Mouse (Mus musculus): ENCODE results near the gene Fn3krp. TPM values are rescaled to one million over a fixed set of nuclear protein-coding genes. Genes with fewer than 3 reads are reported as not detected.
A peak's percentile ranks its signal among the peaks of the same experiment; 100 is the strongest.

Gene Fn3krp
- polyA plus RNA-seq, 1 experiment from 2014 or later, result 9.4 TPM

- no peak for ATAC-seq (ENCODE audit: insufficient read depth, low FRiP score)
- 0 out of 2 replicates have a peak, but pooled peaks cover 3% of the 10 kb centered on the region for H3K4me1 ChIP-seq (ENCODE audit: control insufficient read depth, insufficient read depth, low read length)
- H3K4me2 ChIP-seq (ENCODE audit: low read depth, low read length), result no peak overlapping the region
- H3K36me3 ChIP-seq (ENCODE audit: control insufficient read depth, insufficient read depth, low read length), result no peaks in the 10 kb centered on the region
- no peak overlapping the region for H3K9ac ChIP-seq (ENCODE audit: low read length)
- H3K27me3 ChIP-seq (ENCODE audit: control insufficient read depth, insufficient read depth, low read length), result no peaks in the 10 kb centered on the region
- H3K9me3 ChIP-seq (replicated peaks; ENCODE audit: control insufficient read depth, low read length), result no peaks in the 10 kb centered on the region
- no peak overlapping the region for H3K4me3 ChIP-seq (replicated peaks; ENCODE audit: low read length)
- no peak overlapping the region for H3K27ac ChIP-seq (ENCODE audit: low read length)
- 55% methylated on average over 3 of the region's 3 CpGs for whole genome bisulfite sequencing
Observed at GRCm38 (mm10) chr11:121407366-121408155, 13.6 kb upstream of the Fn3krp start.

GRCm38 (mm10) chr11:121414762-121415161 is 6.4 kb upstream of the Fn3krp start:
- H3K27ac ChIP-seq (ENCODE audit: low read length), result no peak overlapping the region
- H3K4me2 ChIP-seq (ENCODE audit: low read depth, low read length), result no peak overlapping the region
- no peaks in the 10 kb centered on the region for H3K9me3 ChIP-seq (replicated peaks; ENCODE audit: control insufficient read depth, low read length)
- 79% methylated on average over 5 of the region's 5 CpGs for WGBS
- H3K9ac ChIP-seq (ENCODE audit: low read length), result no peak overlapping the region
- H3K36me3 ChIP-seq (ENCODE audit: control insufficient read depth, insufficient read depth, low read length), result no peaks in the 10 kb centered on the region
- H3K4me3 ChIP-seq (replicated peaks; ENCODE audit: low read length), result no peak overlapping the region
- H3K4me1 ChIP-seq (ENCODE audit: control insufficient read depth, insufficient read depth, low read length), result no peaks in the 10 kb centered on the region
- ATAC-seq (ENCODE audit: insufficient read depth, low FRiP score), result no peak
- no peaks in the 10 kb centered on the region for H3K27me3 ChIP-seq (ENCODE audit: control insufficient read depth, insufficient read depth, low read length)

GRCm38 (mm10) chr11:121415351-121415750 is 5.8 kb upstream of the Fn3krp start:
- H3K4me1 ChIP-seq (ENCODE audit: control insufficient read depth, insufficient read depth, low read length), result no peaks in the 10 kb centered on the region
- ATAC-seq (ENCODE audit: insufficient read depth, low FRiP score), result no peak
- no peaks in the 10 kb centered on the region for H3K36me3 ChIP-seq (ENCODE audit: control insufficient read depth, insufficient read depth, low read length)
- H3K27ac ChIP-seq (ENCODE audit: low read length), result no peak overlapping the region
- H3K4me3 ChIP-seq (replicated peaks; ENCODE audit: low read length), result no peak overlapping the region
- 47% methylated on average over 5 of the region's 5 CpGs for WGBS
- H3K9me3 ChIP-seq (replicated peaks; ENCODE audit: control insufficient read depth, low read length), result no peaks in the 10 kb centered on the region
- no peaks in the 10 kb centered on the region for H3K27me3 ChIP-seq (ENCODE audit: control insufficient read depth, insufficient read depth, low read length)
- H3K4me2 ChIP-seq (ENCODE audit: low read depth, low read length), result no peak overlapping the region
- no peak overlapping the region for H3K9ac ChIP-seq (ENCODE audit: low read length)

- H3K27me3 ChIP-seq (ENCODE audit: control insufficient read depth, insufficient read depth, low read length), result no peaks in the 10 kb centered on the region
- H3K4me3 ChIP-seq (replicated peaks; ENCODE audit: low read length), result no peak overlapping the region
- no peak overlapping the region for H3K27ac ChIP-seq (ENCODE audit: low read length)
- ATAC-seq (ENCODE audit: insufficient read depth, low FRiP score), result no peak
- peaks cover 11% of the 10 kb centered on the region for H3K4me1 ChIP-seq (ENCODE audit: control insufficient read depth, insufficient read depth, low read length)
- 77% methylated on average over 5 of the region's 5 CpGs for WGBS
- H3K9me3 ChIP-seq (replicated peaks; ENCODE audit: control insufficient read depth, low read length), result no peaks in the 10 kb centered on the region
- no peak overlapping the region for H3K9ac ChIP-seq (ENCODE audit: low read length)
- no peaks in the 10 kb centered on the region for H3K36me3 ChIP-seq (ENCODE audit: control insufficient read depth, insufficient read depth, low read length)
- H3K4me2 ChIP-seq (ENCODE audit: low read depth, low read length), result no peak overlapping the region
Observed at GRCm38 (mm10) chr11:121417971-121418370, 3.2 kb upstream of the Fn3krp start.

- Histone ChIP-seq H3K4me3 (replicated peaks; ENCODE audit: low read length) (no peak overlapping the region), H3K36me3 (ENCODE audit: control insufficient read depth, insufficient read depth, low read length) (no peaks in the 10 kb centered on the region), H3K9me3 (replicated peaks; ENCODE audit: control insufficient read depth, low read length) (no peaks in the 10 kb centered on the region), H3K27me3 (ENCODE audit: control insufficient read depth, insufficient read depth, low read length) (no peaks in the 10 kb centered on the region), H3K4me1 (ENCODE audit: control insufficient read depth, insufficient read depth, low read length) (peaks cover 11% of the 10 kb centered on the region), H3K27ac (ENCODE audit: low read length) (no peak overlapping the region), H3K9ac (ENCODE audit: low read length) (no peak overlapping the region), H3K4me2 (ENCODE audit: low read depth, low read length) (no peak overlapping the region)
- WGBS, result 53% methylated on average over 2 of the region's 2 CpGs
- no peak for ATAC-seq (ENCODE audit: insufficient read depth, low FRiP score)
Observed at GRCm38 (mm10) chr11:121418932-121419331, 2.3 kb upstream of the Fn3krp start.

GRCm38 (mm10) chr11:121420379-121420778 is 822 bp upstream of the Fn3krp start:
- Histone ChIP-seq H3K4me3 (replicated peaks; ENCODE audit: low read length) (peak overlapping the region; percentile 86), H3K9me3 (replicated peaks; ENCODE audit: control insufficient read depth, low read length) (no peaks in the 10 kb centered on the region), H3K36me3 (ENCODE audit: control insufficient read depth, insufficient read depth, low read length) (no peaks in the 10 kb centered on the region), H3K4me2 (ENCODE audit: low read depth, low read length) (peak overlapping the region; percentile 87), H3K27me3 (ENCODE audit: control insufficient read depth, insufficient read depth, low read length) (no peaks in the 10 kb centered on the region), H3K9ac (ENCODE audit: low read length) (peak overlapping the region; percentile 73; the same call in 1 of the 2 replicates), H3K4me1 (ENCODE audit: control insufficient read depth, insufficient read depth, low read length) (peaks cover 11% of the 10 kb centered on the region), H3K27ac (ENCODE audit: low read length) (no peak overlapping the region; the same call in 1 of the 2 replicates)
- 55% methylated on average over 5 of the region's 5 CpGs for whole genome bisulfite sequencing
- no peak for ATAC-seq (ENCODE audit: insufficient read depth, low FRiP score)

- Histone ChIP-seq H3K9me3 (replicated peaks; ENCODE audit: control insufficient read depth, low read length) (no peaks in the 10 kb centered on the region), H3K9ac (ENCODE audit: low read length) (peak overlapping the region; percentile 83), H3K4me3 (replicated peaks; ENCODE audit: low read length) (peak overlapping the region; percentile 86), H3K4me1 (ENCODE audit: control insufficient read depth, insufficient read depth, low read length) (peaks cover 11% of the 10 kb centered on the region), H3K4me2 (ENCODE audit: low read depth, low read length) (peak overlapping the region; percentile 62), H3K36me3 (ENCODE audit: control insufficient read depth, insufficient read depth, low read length) (no peaks in the 10 kb centered on the region), H3K27ac (ENCODE audit: low read length) (no peak overlapping the region; the same call in 1 of the 2 replicates), H3K27me3 (ENCODE audit: control insufficient read depth, insufficient read depth, low read length) (no peaks in the 10 kb centered on the region)
- WGBS, result under 1% methylated on average over 28 of the region's 28 CpGs
- ATAC-seq (ENCODE audit: insufficient read depth, low FRiP score), result peak; percentile 31; the same call in 1 of the 2 replicates
Observed at GRCm38 (mm10) chr11:121421553-121422173, 462 bp downstream of the Fn3krp start.

GRCm38 (mm10) chr11:121433397-121433796 is 12.2 kb downstream of the Fn3krp start:
- Histone ChIP-seq H3K9ac (ENCODE audit: low read length) (no peak overlapping the region), H3K36me3 (ENCODE audit: control insufficient read depth, insufficient read depth, low read length) (no peaks in the 10 kb centered on the region), H3K4me1 (ENCODE audit: control insufficient read depth, insufficient read depth, low read length) (peaks cover 12% of the 10 kb centered on the region), H3K27me3 (ENCODE audit: control insufficient read depth, insufficient read depth, low read length) (no peaks in the 10 kb centered on the region), H3K27ac (ENCODE audit: low read length) (no peak overlapping the region), H3K4me3 (replicated peaks; ENCODE audit: low read length) (no peak overlapping the region), H3K4me2 (ENCODE audit: low read depth, low read length) (no peak overlapping the region), H3K9me3 (replicated peaks; ENCODE audit: control insufficient read depth, low read length) (no peaks in the 10 kb centered on the region)
- 81% methylated on average over 4 of the region's 4 CpGs for WGBS
- peak; percentile 60; the same call in 1 of the 2 replicates for ATAC-seq (ENCODE audit: insufficient read depth, low FRiP score)

Measured in stomach, embryonic 16.5 days (tissue).